Mouse (Mus musculus) megakaryocyte, embryonic 14.5 days (primary cell): ENCODE data around the gene Barhl1. TPM values are rescaled to one million over a fixed set of nuclear protein-coding genes. Genes with fewer than 3 reads are reported as not detected.

Source experiments
- H3K27me3 ChIP-seq: replicated peaks from 2 replicates; pipeline ENCODE3; 2012; ENCODE audit warnings: inconsistent platforms
- H3K36me3 ChIP-seq: replicated peaks from 2 replicates; pipeline ENCODE3; 2012; ENCODE audit warnings: low read length, inconsistent platforms, mixed read lengths
- H3K4me1 ChIP-seq: 2 replicates; pipeline ENCODE4 v1.6.1; 2012; ENCODE audit warnings: inconsistent platforms
- H3K4me3 ChIP-seq: replicated peaks from 2 replicates; pipeline ENCODE3; 2012; ENCODE audit warnings: moderate library complexity, mild to moderate bottlenecking, inconsistent platforms
- H3K9me3 ChIP-seq: 2 replicates; pipeline ENCODE4 v1.6.1; 2012; ENCODE audit warnings: inconsistent platforms
- FLI1 ChIP-seq: IDR thresholded peaks from 2 replicates; pipeline ENCODE4 v1.6.1; 2012; ENCODE audit warnings: low read length, inconsistent platforms, mixed read lengths
- GATA1 ChIP-seq: IDR thresholded peaks from 3 replicates; pipeline ENCODE4 v1.6.1; 2012; ENCODE audit warnings: mixed read lengths, low read length, inconsistent platforms, borderline replicate concordance
- polyA plus RNA-seq: library from polyadenylated mRNA; stranded (reverse); fragments of >175 nt; gene quantifications from 2 replicates; pipeline ENCODE4 v1.2.3, GENCODE M21; 2012; ENCODE audit warnings: low replicate concordance; ENCODE audit not compliant: insufficient read depth

The Barhl1 gene
- polyA plus RNA-seq, 1 experiment, result not detected

GRCm38 (mm10) chr2:28875554-28875953, 40.9 kb downstream of the Barhl1 start:
- H3K27me3 ChIP-seq, result no peaks in the 10 kb centered on the region
- no peaks in the 10 kb centered on the region for H3K4me1 ChIP-seq
- no peaks in the 10 kb centered on the region for H3K9me3 ChIP-seq
- TF ChIP-seq GATA1, result no peak
- no peak for TF ChIP-seq FLI1
- H3K4me3 ChIP-seq, result no peak overlapping the region
- peaks cover 83% of the 10 kb centered on the region for H3K36me3 ChIP-seq

- TF ChIP-seq GATA1 (no peak), FLI1 (no peak)
- Histone ChIP-seq H3K27me3 (no peaks in the 10 kb centered on the region), H3K36me3 (peaks cover 85% of the 10 kb centered on the region), H3K4me1 (peaks cover 5% of the 10 kb centered on the region; the same call in 1 of the 2 replicates), H3K9me3 (no peaks in the 10 kb centered on the region), H3K4me3 (no peak overlapping the region)
Measured at GRCm38 (mm10) chr2:28867495-28867894, 49.0 kb downstream of the Barhl1 start.

- H3K36me3 ChIP-seq, result peaks cover 100% of the 10 kb centered on the region
- peaks cover 5% of the 10 kb centered on the region; the same call in 1 of the 2 replicates for H3K4me1 ChIP-seq
- H3K9me3 ChIP-seq, result no peaks in the 10 kb centered on the region
- no peak for TF ChIP-seq GATA1
- TF ChIP-seq FLI1, result no peak
- H3K4me3 ChIP-seq, result no peak overlapping the region
- H3K27me3 ChIP-seq, result no peaks in the 10 kb centered on the region
Measured at GRCm38 (mm10) chr2:28863857-28864256, 52.6 kb downstream of the Barhl1 start.

GRCm38 (mm10) chr2:28860678-28861423, 55.6 kb downstream of the Barhl1 start:
- peaks cover 5% of the 10 kb centered on the region; the same call in 1 of the 2 replicates for H3K4me1 ChIP-seq
- TF ChIP-seq FLI1, result no peak
- TF ChIP-seq GATA1, result no peak
- H3K4me3 ChIP-seq, result no peak overlapping the region
- no peaks in the 10 kb centered on the region for H3K27me3 ChIP-seq
- H3K9me3 ChIP-seq, result no peaks in the 10 kb centered on the region
- peaks cover 98% of the 10 kb centered on the region for H3K36me3 ChIP-seq

GRCm38 (mm10) chr2:28859303-28859702, 57.2 kb downstream of the Barhl1 start:
- TF ChIP-seq GATA1 (no peak), FLI1 (no peak)
- Histone ChIP-seq H3K36me3 (peaks cover 96% of the 10 kb centered on the region), H3K4me1 (peaks cover 8% of the 10 kb centered on the region), H3K4me3 (no peak overlapping the region), H3K27me3 (no peaks in the 10 kb centered on the region), H3K9me3 (no peaks in the 10 kb centered on the region)

Other genes with a start within 250 kb of the Barhl1 start
- gene Spaca9, start 216.9 kb downstream of the Barhl1 start, polyA plus RNA-seq, result 3.0 TPM in 1 of 2 replicates, not detected in the other
- not detected in 2 replicates for gene Ak8, start 216.5 kb downstream of the Barhl1 start, polyA plus RNA-seq
- 1.9 and 3.2 TPM in 2 replicates for gene Gtf3c4, start 76.3 kb downstream of the Barhl1 start, polyA plus RNA-seq
- 2.2 and 4.0 TPM in 2 replicates for gene Ddx31, start 76.3 kb downstream of the Barhl1 start, polyA plus RNA-seq
- gene Cfap77, start 138.4 kb upstream of the Barhl1 start, polyA plus RNA-seq, result 0.25 TPM in 1 of 2 replicates, not detected in the other
- 3.2 TPM in 1 of 2 replicates, not detected in the other for gene Ttf1, start 143.6 kb upstream of the Barhl1 start, polyA plus RNA-seq
- 1.4 and 1.6 TPM in 2 replicates for gene Setx, start 207.5 kb upstream of the Barhl1 start, polyA plus RNA-seq